Mouse (Mus musculus) limb, embryonic 15.5 days (tissue): ENCODE data around the gene Tff1. TPM values are rescaled to one million over a fixed set of nuclear protein-coding genes. Genes with fewer than 3 reads are reported as not detected.

ENCODE experiments used
- ATAC-seq: fragments of 200-750 bp; cut with Nextera tagmentation; 2 replicates; pipeline ENCODE4 v1.8.0; 2017; ENCODE audit warnings: low read depth, moderate TSS enrichment; ENCODE audit not compliant: insufficient number of reproducible peaks, low FRiP score, low TSS enrichment
- H3K27ac ChIP-seq: fragments of 300-500 bp; sonication (generic); 2 replicates; pipeline ENCODE4 v1.5.1; 2015; ENCODE audit warnings: moderate library complexity, mild to moderate bottlenecking, inconsistent platforms
- H3K27me3 ChIP-seq: fragments of 300-500 bp; sonication (generic); 2 replicates; pipeline ENCODE4 v1.6.1; 2015; ENCODE audit warnings: inconsistent platforms
- H3K36me3 ChIP-seq: fragments of 300-500 bp; sonication (generic); 2 replicates; pipeline ENCODE4 v1.6.1; 2015; ENCODE audit warnings: inconsistent platforms
- H3K4me1 ChIP-seq: fragments of 300-500 bp; sonication (generic); 2 replicates; pipeline ENCODE4 v1.6.1; 2015; ENCODE audit warnings: inconsistent platforms
- H3K4me2 ChIP-seq: fragments of 300-500 bp; sonication (generic); 2 replicates; pipeline ENCODE4 v1.6.1; 2015; ENCODE audit warnings: mild to moderate bottlenecking, inconsistent platforms
- H3K4me3 ChIP-seq: fragments of 300-500 bp; sonication (generic); 2 replicates; pipeline ENCODE4 v1.5.1; 2015; ENCODE audit warnings: mild to moderate bottlenecking, inconsistent platforms
- H3K9ac ChIP-seq: fragments of 300-500 bp; sonication (generic); 2 replicates; pipeline ENCODE4 v1.6.1; 2015; ENCODE audit warnings: inconsistent platforms
- H3K9me3 ChIP-seq: fragments of 300-500 bp; sonication (generic); 2 replicates; pipeline ENCODE4 v1.6.1; 2016; ENCODE audit warnings: inconsistent platforms
- WGBS: fragments of 180-500 bp; shearing (Covaris S2); methylation state at CpG from one replicate; pipeline ENCODE4 v1.1.7; 2015; 5-methylcytosine and 5-hydroxymethylcytosine counted together
- polyA plus RNA-seq: library from polyadenylated mRNA; unstranded; fragments of >200 nt; fragmentation: Nextera tagmentation; extraction: Ambion mirVana; gene quantifications from 2 replicates; pipeline ENCODE4 v1.2.1, GENCODE M21; 2015

Gene Tff1
- not detected in 2 replicates for polyA plus RNA-seq

GRCm38 (mm10) chr17:31165127-31165526 lies at the start of gene Tff1:
Gene Tff1 (minus strand): TSS chr17:31165277.
- H3K27me3 ChIP-seq, result no peaks in the 10 kb centered on the region
- no peak within 1 kb of the TSS for H3K4me2 ChIP-seq
- no peak within 1 kb of the TSS for H3K9ac ChIP-seq
- 80% methylated on average over 6 of the region's 6 CpGs for WGBS
- no peaks in the 10 kb centered on the region for H3K9me3 ChIP-seq
- H3K27ac ChIP-seq, result no peak within 1 kb of the TSS
- H3K4me3 ChIP-seq, result no peak within 1 kb of the TSS
- ATAC-seq, result no peak
- H3K4me1 ChIP-seq, result no peaks in the 10 kb centered on the region
- H3K36me3 ChIP-seq, result no peaks in the 10 kb centered on the region

GRCm38 (mm10) chr17:31211881-31212280 lies 46.8 kb upstream of the Tff1 start:
- no peak overlapping the region for H3K4me3 ChIP-seq
- H3K27me3 ChIP-seq, result no peaks in the 10 kb centered on the region
- no peaks in the 10 kb centered on the region for H3K36me3 ChIP-seq
- H3K4me1 ChIP-seq, result 0 out of 2 replicates have a peak, but pooled peaks cover 3% of the 10 kb centered on the region
- H3K27ac ChIP-seq, result no peak overlapping the region
- no peak overlapping the region for H3K4me2 ChIP-seq
- H3K9ac ChIP-seq, result no peak overlapping the region
- no peaks in the 10 kb centered on the region for H3K9me3 ChIP-seq
- ATAC-seq, result no peak
- 82% methylated on average over 6 of the region's 6 CpGs for WGBS

- no peak overlapping the region for H3K9ac ChIP-seq
- H3K4me1 ChIP-seq, result no peaks in the 10 kb centered on the region
- H3K36me3 ChIP-seq, result no peaks in the 10 kb centered on the region
- H3K4me2 ChIP-seq, result no peak overlapping the region
- H3K27ac ChIP-seq, result no peak overlapping the region
- no peak for ATAC-seq
- WGBS, result 89% methylated on average over 7 of the region's 7 CpGs
- H3K9me3 ChIP-seq, result no peaks in the 10 kb centered on the region
- H3K27me3 ChIP-seq, result no peaks in the 10 kb centered on the region
- H3K4me3 ChIP-seq, result no peak overlapping the region
Observed at GRCm38 (mm10) chr17:31210299-31210698, 45.2 kb upstream of the Tff1 start.

- H3K4me3 ChIP-seq, result no peak overlapping the region
- no peaks in the 10 kb centered on the region for H3K9me3 ChIP-seq
- H3K4me1 ChIP-seq, result no peaks in the 10 kb centered on the region
- 88% methylated on average over 11 of the region's 11 CpGs for WGBS
- no peak overlapping the region for H3K4me2 ChIP-seq
- no peak for ATAC-seq
- H3K27ac ChIP-seq, result no peak overlapping the region
- H3K27me3 ChIP-seq, result no peaks in the 10 kb centered on the region
- H3K36me3 ChIP-seq, result no peaks in the 10 kb centered on the region
- no peak overlapping the region for H3K9ac ChIP-seq
Observed at GRCm38 (mm10) chr17:31209376-31209930, 44.4 kb upstream of the Tff1 start.

GRCm38 (mm10) chr17:31208654-31209053 lies 43.6 kb upstream of the Tff1 start:
- WGBS, result 77% methylated on average over 8 of the region's 8 CpGs
- Histone ChIP-seq H3K4me1 (no peaks in the 10 kb centered on the region), H3K27ac (no peak overlapping the region), H3K36me3 (no peaks in the 10 kb centered on the region), H3K4me2 (no peak overlapping the region), H3K9me3 (no peaks in the 10 kb centered on the region), H3K27me3 (no peaks in the 10 kb centered on the region), H3K4me3 (no peak overlapping the region), H3K9ac (no peak overlapping the region)
- ATAC-seq, result no peak

- ATAC-seq, result no peak
- H3K4me2 ChIP-seq, result no peak within 1 kb of the TSS
- H3K4me1 ChIP-seq, result no peaks in the 10 kb centered on the region
- no peaks in the 10 kb centered on the region for H3K36me3 ChIP-seq
- no peak within 1 kb of the TSS for H3K4me3 ChIP-seq
- H3K27me3 ChIP-seq, result no peaks in the 10 kb centered on the region
- H3K9me3 ChIP-seq, result no peaks in the 10 kb centered on the region
- WGBS, result 72% methylated on average over 12 of the region's 12 CpGs
- H3K9ac ChIP-seq, result no peak within 1 kb of the TSS
- no peak within 1 kb of the TSS for H3K27ac ChIP-seq
Observed at GRCm38 (mm10) chr17:31207771-31208334, 42.8 kb upstream of the Tff1 start, which contains the start of gene Ubash3a. Gene Ubash3a (plus strand): TSS chr17:31207873.

- no peak within 1 kb of the TSS for H3K4me2 ChIP-seq
Observed at GRCm38 (mm10) chr17:31198877-31199276, 33.8 kb upstream of the Tff1 start, which contains the start of gene Tmprss3. Gene Tmprss3 (minus strand): TSS chr17:31198977.

GRCm38 (mm10) chr17:31196283-31196682 lies 31.2 kb upstream of the Tff1 start:
- Histone ChIP-seq H3K36me3 (no peaks in the 10 kb centered on the region), H3K4me3 (no peak overlapping the region), H3K27ac (no peak overlapping the region), H3K4me2 (no peak overlapping the region), H3K9ac (no peak overlapping the region), H3K9me3 (no peaks in the 10 kb centered on the region), H3K27me3 (no peaks in the 10 kb centered on the region), H3K4me1 (peaks cover 3% of the 10 kb centered on the region; the same call in 1 of the 2 replicates)
- no peak for ATAC-seq
- WGBS, result 76% methylated on average over 7 of the region's 7 CpGs

More at GRCm38 (mm10) chr17:31198877-31199276, 33.8 kb upstream of the Tff1 start, which contains the start of gene Tmprss3:
- H3K4me1 ChIP-seq, result no peaks in the 10 kb centered on the region
- H3K27ac ChIP-seq, result no peak within 1 kb of the TSS
- WGBS, result 77% methylated on average over 11 of the region's 11 CpGs
- H3K27me3 ChIP-seq, result no peaks in the 10 kb centered on the region
- no peaks in the 10 kb centered on the region for H3K36me3 ChIP-seq
- H3K9ac ChIP-seq, result no peak within 1 kb of the TSS
- H3K4me3 ChIP-seq, result no peak within 1 kb of the TSS
- no peaks in the 10 kb centered on the region for H3K9me3 ChIP-seq
- ATAC-seq, result no peak

- Histone ChIP-seq H3K36me3 (no peaks in the 10 kb centered on the region), H3K4me1 (peaks cover 3% of the 10 kb centered on the region; the same call in 1 of the 2 replicates), H3K9me3 (no peaks in the 10 kb centered on the region), H3K9ac (no peak overlapping the region), H3K27me3 (no peaks in the 10 kb centered on the region), H3K27ac (no peak overlapping the region), H3K4me3 (no peak overlapping the region), H3K4me2 (no peak overlapping the region)
- no peak for ATAC-seq
- 91% methylated on average over 6 of the region's 6 CpGs for whole genome bisulfite sequencing
Observed at GRCm38 (mm10) chr17:31195207-31195606, 30.1 kb upstream of the Tff1 start.

GRCm38 (mm10) chr17:31193360-31193759 lies 28.3 kb upstream of the Tff1 start:
- Histone ChIP-seq H3K27me3 (no peaks in the 10 kb centered on the region), H3K36me3 (no peaks in the 10 kb centered on the region), H3K4me1 (peaks cover 3% of the 10 kb centered on the region; the same call in 1 of the 2 replicates), H3K27ac (no peak overlapping the region), H3K4me3 (no peak overlapping the region), H3K9me3 (no peaks in the 10 kb centered on the region), H3K9ac (no peak overlapping the region), H3K4me2 (no peak overlapping the region)
- no peak for ATAC-seq
- WGBS, result 72% methylated on average over 9 of the region's 9 CpGs

- H3K4me3 ChIP-seq, result no peak overlapping the region
- no peaks in the 10 kb centered on the region for H3K36me3 ChIP-seq
- H3K9me3 ChIP-seq, result no peaks in the 10 kb centered on the region
- WGBS, result 24% methylated on average over 2 of the region's 2 CpGs
- H3K4me2 ChIP-seq, result no peak overlapping the region
- no peak overlapping the region for H3K27ac ChIP-seq
- no peak for ATAC-seq
- peaks cover 3% of the 10 kb centered on the region; the same call in 1 of the 2 replicates for H3K4me1 ChIP-seq
- no peaks in the 10 kb centered on the region for H3K27me3 ChIP-seq
- H3K9ac ChIP-seq, result no peak overlapping the region
Observed at GRCm38 (mm10) chr17:31192663-31193062, 27.6 kb upstream of the Tff1 start.

- 68% methylated on average over 8 of the region's 8 CpGs for WGBS
- H3K27ac ChIP-seq, result no peak overlapping the region
- peaks cover 3% of the 10 kb centered on the region; the same call in 1 of the 2 replicates for H3K4me1 ChIP-seq
- no peak overlapping the region for H3K4me3 ChIP-seq
- no peaks in the 10 kb centered on the region for H3K36me3 ChIP-seq
- no peaks in the 10 kb centered on the region for H3K27me3 ChIP-seq
- no peaks in the 10 kb centered on the region for H3K9me3 ChIP-seq
- H3K9ac ChIP-seq, result no peak overlapping the region
- ATAC-seq, result no peak
- no peak overlapping the region for H3K4me2 ChIP-seq
Observed at GRCm38 (mm10) chr17:31191825-31192224, 26.7 kb upstream of the Tff1 start.
